9 mouse cellular contexts compared by ENCODE assay signal in genomic region chr6:108152661-108153269, GRCm38 (mm10). TPM values are rescaled to one million over a fixed set of nuclear protein-coding genes. Genes with fewer than 3 reads are reported as not detected.
DNase-seq lines count a peak whose midpoint lies in the region; ATAC-seq and TF ChIP-seq lines count a peak whose summit lies in the region.
"Had no signal": no experiment of that assay in that cellular context is flagged by ENCODE, and none has a peak within 500 bp of the region (broad histone marks: within the 10 kb centered on the region; RNA-seq: fewer than 3 reads in every experiment).

No protein-coding gene starts in this region.

- H3K36me3 ChIP-seq in midbrain, postnatal 0 days (ENCODE audit: insufficient read depth, low read length) = no peaks in the 10 kb centered on the region
- H3K36me3 ChIP-seq in midbrain, embryonic 16.5 days (ENCODE audit: control insufficient read depth, insufficient read depth, low read length) = no peaks in the 10 kb centered on the region
- H3K36me3 ChIP-seq in intestine, embryonic 16.5 days (ENCODE audit: control insufficient read depth, insufficient read depth, low read length) = no peaks in the 10 kb centered on the region

- no peak overlapping the region for H3K4me2 ChIP-seq in midbrain, postnatal 0 days (ENCODE audit: low read depth, low read length, poor library complexity, severe bottlenecking)
- no peak overlapping the region for H3K4me2 ChIP-seq in midbrain, embryonic 16.5 days (ENCODE audit: low read length)
- no peak overlapping the region for H3K4me2 ChIP-seq in intestine, embryonic 16.5 days (ENCODE audit: low read depth, low read length)
- H3K4me2 ChIP-seq: liver, embryonic 12.5 days had no signal

- H3K27me3 ChIP-seq in midbrain, postnatal 0 days (ENCODE audit: insufficient read depth, low read length) = no peaks in the 10 kb centered on the region
- no peaks in the 10 kb centered on the region for H3K27me3 ChIP-seq in midbrain, embryonic 16.5 days (ENCODE audit: control insufficient read depth, insufficient read depth, low read depth, low read length)
- H3K27me3 ChIP-seq in intestine, embryonic 16.5 days (replicated peaks; ENCODE audit: control insufficient read depth, insufficient read depth, low read length) = no peaks in the 10 kb centered on the region
- H3K27me3 ChIP-seq: liver, embryonic 12.5 days had no signal

- peak overlapping the region; percentile 8; the same call in 1 of the 2 replicates for H3K27ac ChIP-seq in gastrocnemius, adult 2 months
- no peak overlapping the region for H3K27ac ChIP-seq in midbrain, postnatal 0 days (ENCODE audit: low read depth, low read length)
- no peak overlapping the region for H3K27ac ChIP-seq in midbrain, embryonic 16.5 days (ENCODE audit: low read length)
- H3K27ac ChIP-seq in intestine, embryonic 16.5 days (ENCODE audit: low read length) = no peak overlapping the region
- H3K27ac ChIP-seq: liver, embryonic 12.5 days had no signal

- H3K4me3 ChIP-seq in gastrocnemius, adult 2 months = no peak overlapping the region
- H3K4me3 ChIP-seq in midbrain, postnatal 0 days (ENCODE audit: low read depth, low read length) = no peak overlapping the region
- H3K4me3 ChIP-seq in midbrain, embryonic 16.5 days (ENCODE audit: low read depth, low read length) = no peak overlapping the region
- no peak overlapping the region for H3K4me3 ChIP-seq in intestine, embryonic 16.5 days (ENCODE audit: low read length)
- H3K4me3 ChIP-seq: liver, embryonic 12.5 days had no signal

- no peaks in the 10 kb centered on the region for H3K4me1 ChIP-seq in midbrain, postnatal 0 days (ENCODE audit: insufficient read depth, low read length)
- no peaks in the 10 kb centered on the region for H3K4me1 ChIP-seq in midbrain, embryonic 16.5 days (ENCODE audit: control insufficient read depth, insufficient read depth, low read length)
- H3K4me1 ChIP-seq in intestine, embryonic 16.5 days (ENCODE audit: control insufficient read depth, insufficient read depth, low read length) = no peaks in the 10 kb centered on the region

- ATAC-seq in midbrain, postnatal 0 days (ENCODE audit: low FRiP score) = no peak
- ATAC-seq in midbrain, embryonic 16.5 days = no peak
- ATAC-seq in intestine, embryonic 16.5 days = 0 out of 2 replicates have a peak, but pooled peaks have one; percentile 18
- ATAC-seq: liver, embryonic 12.5 days had no signal

- no peak overlapping the region for H3K9ac ChIP-seq in midbrain, postnatal 0 days (replicated peaks; ENCODE audit: low read length, poor library complexity, severe bottlenecking)
- H3K9ac ChIP-seq in midbrain, embryonic 16.5 days (ENCODE audit: low read depth, low read length) = no peak overlapping the region
- H3K9ac ChIP-seq in intestine, embryonic 16.5 days (ENCODE audit: low read depth, low read length) = no peak overlapping the region
- H3K9ac ChIP-seq: liver, embryonic 12.5 days had no signal

- intact Hi-C loops in gastrocnemius, adult 2 months (cut with DNase I) = no loop called here

- 91% methylated on average over 9 of the region's 9 CpGs for WGBS in midbrain, postnatal 0 days
- 94% methylated on average over 9 of the region's 9 CpGs for WGBS in midbrain, embryonic 16.5 days
- WGBS in intestine, embryonic 16.5 days = 84% methylated on average over 9 of the region's 9 CpGs

- no peak for DNase-seq in gastrocnemius, adult 2 months
- no peak for DNase-seq in gastrocnemius, adult 18-20 months (ENCODE audit: low spot score)
- peak; percentile 17 for DNase-seq in midbrain, postnatal 0 days (ENCODE audit: low spot score)
- peak; percentile 57 for DNase-seq in right cerebral cortex, postnatal 4 days
- DNase-seq in adrenal gland, adult (ENCODE audit: inconsistent age in 2 of 2, low spot score in 1 of 2) = no peak
- no peak for DNase-seq in neural tube, embryonic 10.5 days (ENCODE audit: extremely low spot score, low spot score)

- no peak for TF ChIP-seq CTCF in gastrocnemius, adult 2 months (IDR thresholded peaks at IDR 0.05)
- TF ChIP-seq CTCF in midbrain, postnatal 0 days (IDR thresholded peaks at IDR 0.05) = no peak

- H3K9me3 ChIP-seq in midbrain, postnatal 0 days (ENCODE audit: low read length) = no peaks in the 10 kb centered on the region
- H3K9me3 ChIP-seq in midbrain, embryonic 16.5 days (replicated peaks; ENCODE audit: control insufficient read depth, low read length, poor library complexity, severe bottlenecking) = no peaks in the 10 kb centered on the region
- H3K9me3 ChIP-seq in intestine, embryonic 16.5 days (ENCODE audit: control insufficient read depth, low read length) = no peaks in the 10 kb centered on the region
- H3K9me3 ChIP-seq: liver, embryonic 12.5 days had no signal

RNA-seq across cellular contexts. Expression of gene Sumf1, which starts 32.6 kb away (rescaled TPM):
- 1 to 10 TPM; 7.4 to 9.4 TPM for total RNA-seq in gastrocnemius, adult 2 months (2021)
- total RNA-seq in gastrocnemius, adult 18-20 months (2021) = 1 to 10 TPM; 8.4 to 10.0 TPM
- total RNA-seq in midbrain, postnatal 0 days (2014; rRNA removed) = 18.1 and 23.0 TPM in 2 replicates
- polyA plus RNA-seq in midbrain, postnatal 0 days (2015; fragmentation: Nextera tagmentation; extraction: Ambion mirVana) = 12.3 and 13.7 TPM in 2 replicates
- polyA plus RNA-seq in midbrain, embryonic 16.5 days (2015; fragmentation: Nextera tagmentation; extraction: Ambion mirVana) = 10.7 and 11.2 TPM in 2 replicates
- 21.3 and 22.1 TPM in 2 replicates for polyA plus RNA-seq in intestine, embryonic 16.5 days (2015; fragmentation: Nextera tagmentation; extraction: Ambion mirVana)

Comparison
In these comparisons a context has a peak if more than half of its experiments do, and no peak if none do; other contexts are left out.
1. DNase-seq: peak in midbrain, postnatal 0 days (single experiment) and right cerebral cortex, postnatal 4 days (single experiment); none in gastrocnemius, adult 2 months (single experiment), gastrocnemius, adult 18-20 months (single experiment), adrenal gland, adult (0 of 2) and neural tube, embryonic 10.5 days (single experiment).